Mouse (Mus musculus) hematopoietic stem cell, adult 5-6 weeks (primary cell): Measurements from ENCODE around the gene H6pd. TPM values are rescaled to one million over a fixed set of nuclear protein-coding genes. Genes with fewer than 3 reads are reported as not detected.
"Not testable (repeated sequence)": the region's sequence is repeated elsewhere in the genome, so short reads cannot be mapped to it uniquely, and the experiment has no call there.

Experiments
- ATAC-seq, 2 experiments: fragments of 125-278 bp in 1 of 2; replicated peaks in 1 of 2; 2 replicates each; pipeline ENCODE4 v1.8.0; 2016 to 2017; ENCODE audit warnings: inconsistent platforms in 2 of 2, mild to moderate bottlenecking in 2 of 2, moderate number of reproducible peaks in 2 of 2, low read depth in 1 of 2, moderate TSS enrichment in 1 of 2; ENCODE audit not compliant: low FRiP score in 2 of 2, poor library complexity in 2 of 2, severe bottlenecking in 2 of 2, insufficient read depth in 1 of 2, low TSS enrichment in 1 of 2
- total RNA-seq: library from RNA; stranded (forward); fragments of 172-1452, 232-1000 nt; gene quantifications from 2 replicates; pipeline ENCODE4 v1.2.3, GENCODE M21; 2017

H6pd gene
- total RNA-seq = 22.7 and 26.6 TPM in 2 replicates

- peak; percentile 82 to 85 for ATAC-seq
Observed at GRCm38 (mm10) chr4:150008853-150009586, at the start of gene H6pd. TSS of gene H6pd (minus strand) at chr4:150009023.

DNA sequence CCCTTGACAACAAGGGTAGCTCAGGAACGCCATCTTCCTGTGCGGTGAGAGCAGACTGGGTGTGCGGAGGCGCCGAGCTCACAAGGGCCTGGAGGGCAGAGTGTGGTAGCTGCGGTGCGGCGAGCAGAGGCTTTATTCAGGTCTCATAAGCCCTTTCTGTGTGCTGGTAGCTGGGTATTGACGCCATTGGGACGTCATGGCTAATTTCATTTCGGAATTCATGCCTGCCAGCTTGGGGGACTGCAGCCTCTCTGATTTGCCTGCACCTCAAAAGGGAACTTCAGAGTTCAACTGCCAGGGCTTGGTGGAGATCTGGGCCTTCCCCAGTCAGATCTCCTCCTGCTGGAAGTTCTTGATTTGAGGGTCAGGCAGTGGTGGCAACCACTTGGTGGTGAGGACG lies 48.9 kb upstream of the H6pd start:
- no peak for ATAC-seq

DNA sequence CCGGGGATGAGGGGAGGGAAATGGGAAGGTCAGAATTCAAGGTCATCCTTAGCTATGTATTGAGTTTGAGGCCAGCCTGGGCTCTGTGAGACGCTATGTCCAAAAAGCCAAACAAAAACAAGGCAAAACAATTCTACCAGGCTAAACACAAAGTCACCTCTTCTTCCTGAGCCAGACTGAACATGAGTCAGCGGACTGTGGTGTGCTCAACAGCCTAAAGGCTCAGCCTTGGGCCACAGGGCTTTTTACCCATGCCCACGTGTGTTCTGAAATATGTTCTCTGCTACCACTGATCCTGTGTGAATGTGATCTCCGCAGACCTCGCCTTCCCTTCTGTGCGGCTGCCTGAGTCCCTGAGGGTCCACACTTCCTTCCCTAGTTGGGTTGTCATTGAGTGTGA lies 47.3 kb upstream of the H6pd start:
- no peak for ATAC-seq

- no peak for ATAC-seq
Observed at GRCm38 (mm10) chr4:150052380-150052779, 43.6 kb upstream of the H6pd start.

DNA sequence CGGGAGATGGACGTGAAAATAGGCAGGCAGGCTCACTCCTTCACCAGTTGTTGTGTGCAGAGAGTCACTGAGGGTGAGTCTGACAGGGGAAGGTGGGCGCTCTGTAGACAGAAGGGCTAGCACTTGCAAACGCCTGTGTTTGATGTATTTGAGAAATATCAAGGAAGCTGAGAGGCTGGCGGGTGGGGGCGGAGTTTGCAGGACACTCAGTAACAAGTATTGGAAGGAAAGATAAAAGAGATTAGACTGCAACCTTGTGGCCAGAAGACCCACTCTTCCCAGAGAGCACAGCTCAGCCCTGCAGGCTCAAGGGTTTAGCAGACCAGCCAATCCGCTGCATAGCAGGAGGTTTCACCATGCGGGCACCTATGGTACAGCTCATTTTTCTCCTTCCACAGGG lies 42.7 kb upstream of the H6pd start:
- no peak for ATAC-seq

GRCm38 (mm10) chr4:150049564-150050226 lies 40.9 kb upstream of the H6pd start:
- no peak for ATAC-seq

DNA sequence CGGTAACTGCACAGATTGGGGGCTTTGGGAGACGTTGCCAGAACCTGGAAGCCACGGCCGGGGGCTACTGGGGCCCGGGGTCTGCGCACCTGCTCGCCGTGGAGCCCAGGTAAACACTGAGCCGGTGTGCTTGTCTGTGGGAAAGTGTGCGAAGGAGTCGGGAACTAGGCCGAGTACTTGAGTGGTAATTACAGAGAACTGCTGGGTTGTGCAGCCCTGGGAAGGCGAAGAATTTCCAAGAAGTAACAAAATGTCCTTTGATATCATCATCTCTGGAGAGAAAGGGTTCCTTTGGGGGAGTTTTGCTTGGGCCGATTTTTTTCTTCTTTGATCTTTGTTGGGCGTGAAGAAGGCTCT lies 40.3 kb upstream of the H6pd start:
- ATAC-seq = no peak

DNA sequence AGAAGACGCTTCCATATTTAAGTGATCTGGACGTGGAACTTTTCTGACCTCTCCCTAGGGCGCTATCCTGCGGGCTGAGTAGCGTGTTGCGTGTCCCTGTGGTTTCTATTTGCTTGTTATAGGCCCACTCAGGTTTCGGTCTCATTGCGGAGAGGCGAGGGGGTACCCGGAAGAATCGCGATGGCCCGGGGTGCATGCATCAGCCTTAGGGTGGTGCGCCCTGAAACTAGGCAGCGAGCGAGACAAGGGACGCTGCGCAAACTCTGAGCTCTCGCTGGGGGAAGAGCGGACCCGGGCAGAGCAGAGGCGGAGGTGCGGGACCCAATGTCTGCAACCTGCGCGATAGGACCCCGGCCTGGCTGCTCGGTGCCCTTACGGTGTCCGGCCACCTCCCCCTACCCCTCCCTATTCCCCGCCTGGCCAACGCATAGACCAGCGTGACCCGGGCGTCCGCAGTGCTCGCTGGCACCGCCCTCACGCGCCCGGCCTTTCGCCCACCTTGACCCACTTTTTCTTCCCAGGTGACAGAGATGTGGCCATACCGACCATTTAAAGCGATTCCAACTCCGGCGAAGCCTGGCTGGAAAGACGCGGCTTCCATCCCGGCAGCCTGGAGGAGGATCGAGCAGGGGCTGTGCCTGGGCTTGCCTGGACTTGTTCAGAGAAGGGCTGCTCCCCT lies 39.8 kb upstream of the H6pd start:
- ATAC-seq = peak; percentile 8 to 37; a peak in 2 of 4 replicates

DNA sequence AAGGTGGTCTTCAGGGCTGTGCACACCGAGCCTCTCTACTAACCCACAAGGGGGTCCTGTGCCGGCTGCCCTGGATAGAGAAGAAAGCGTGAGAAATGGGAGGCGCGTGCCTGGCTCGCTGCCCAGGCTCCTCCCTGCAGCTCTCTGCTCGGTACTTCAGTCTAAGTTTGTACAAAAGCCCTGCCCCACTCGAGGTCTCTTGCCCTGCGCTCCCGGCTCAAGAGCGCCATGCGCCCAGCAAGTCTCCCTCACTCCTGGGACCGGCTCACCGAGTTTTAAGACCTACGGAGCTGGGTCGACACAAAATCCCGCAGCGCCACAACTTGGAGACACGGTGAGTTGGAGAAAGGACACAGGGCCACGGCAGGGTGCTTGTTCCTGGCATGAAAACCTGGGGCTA lies 39.2 kb upstream of the H6pd start:
- peak; percentile 34 to 64; a peak in 3 of 4 replicates for ATAC-seq

GRCm38 (mm10) chr4:150043591-150043990 lies 34.8 kb upstream of the H6pd start:
- ATAC-seq = no peak

DNA sequence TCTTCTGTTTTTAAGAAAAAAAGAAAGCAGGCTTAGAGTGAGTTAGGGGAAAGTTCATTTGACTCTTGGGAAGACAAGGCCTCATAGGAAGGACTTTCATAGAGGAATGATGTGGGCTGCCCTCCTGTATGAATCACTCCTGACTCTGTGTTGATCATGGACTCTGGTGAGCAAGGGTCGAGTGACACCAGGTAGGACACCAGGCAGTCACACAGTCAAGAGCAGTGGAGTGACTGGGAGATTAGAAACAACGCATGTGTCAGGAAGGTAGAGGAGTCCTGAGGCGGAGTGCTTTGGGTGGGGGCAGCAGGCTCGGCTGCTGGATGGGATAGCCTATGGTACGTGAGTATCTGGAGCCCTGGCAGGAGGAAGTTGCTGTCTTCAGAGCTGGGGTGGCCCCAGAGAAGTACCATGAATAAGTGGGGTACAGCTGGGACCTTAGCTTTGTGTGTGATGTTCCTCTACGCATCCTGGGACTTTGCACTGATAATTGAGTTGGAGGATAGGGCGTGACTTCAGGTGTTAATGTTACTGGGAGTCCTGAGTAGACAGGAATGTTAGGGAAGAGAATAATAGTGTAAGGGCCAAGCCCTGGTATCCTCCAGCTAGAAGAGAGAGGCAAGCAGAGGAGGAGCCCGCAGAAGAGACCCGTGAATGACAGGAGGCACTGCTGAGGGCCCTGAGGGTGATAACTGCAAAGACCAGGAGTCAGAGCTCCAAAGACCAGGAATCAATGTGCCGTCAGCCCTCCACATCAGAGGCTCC lies 32.7 kb upstream of the H6pd start:
- ATAC-seq = no peak

- ATAC-seq = not testable (repeated sequence)
Observed at GRCm38 (mm10) chr4:150040856-150041255, 32.0 kb upstream of the H6pd start.

- no peak for ATAC-seq
Observed at GRCm38 (mm10) chr4:150040003-150040581, 31.3 kb upstream of the H6pd start.

DNA sequence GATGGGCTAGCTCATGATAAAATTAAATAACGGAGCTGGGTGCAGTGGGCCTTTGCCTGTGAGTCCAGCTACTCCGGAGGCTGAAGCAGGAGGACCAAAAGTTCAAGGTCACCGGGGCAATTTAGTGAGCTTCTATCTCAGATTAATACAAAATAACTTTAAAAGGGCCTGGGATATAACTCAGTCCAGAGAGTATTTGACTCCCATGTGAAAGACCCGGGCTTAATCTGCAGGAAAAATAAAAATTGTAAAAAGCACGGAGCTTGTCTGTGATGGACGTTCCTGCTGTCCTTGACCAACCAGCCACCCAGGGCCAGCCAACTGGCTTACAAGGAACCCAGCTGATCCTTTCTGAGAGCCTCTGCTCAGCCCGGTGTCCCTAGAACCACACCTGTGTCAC lies 29.7 kb upstream of the H6pd start:
- no peak for ATAC-seq

DNA sequence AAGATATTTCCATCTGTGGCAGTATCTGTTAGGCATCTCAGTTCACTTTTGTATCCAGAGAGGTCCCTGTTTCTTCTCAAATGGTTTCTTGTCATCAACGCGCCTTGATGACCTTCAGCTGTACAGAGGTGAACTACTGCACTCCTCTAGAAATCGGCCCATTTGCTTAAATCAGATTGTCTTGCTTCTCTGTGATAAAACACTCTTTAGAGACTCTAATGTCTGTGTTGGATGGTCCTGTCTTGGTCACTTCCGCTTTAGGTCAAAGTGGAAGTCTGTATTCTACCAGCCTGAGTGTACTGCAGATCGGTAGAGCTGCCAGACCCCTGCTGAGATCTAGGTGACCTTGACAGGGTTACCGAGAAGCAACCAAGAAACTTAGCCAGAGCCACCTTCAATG lies 27.3 kb upstream of the H6pd start:
- no peak for ATAC-seq

DNA sequence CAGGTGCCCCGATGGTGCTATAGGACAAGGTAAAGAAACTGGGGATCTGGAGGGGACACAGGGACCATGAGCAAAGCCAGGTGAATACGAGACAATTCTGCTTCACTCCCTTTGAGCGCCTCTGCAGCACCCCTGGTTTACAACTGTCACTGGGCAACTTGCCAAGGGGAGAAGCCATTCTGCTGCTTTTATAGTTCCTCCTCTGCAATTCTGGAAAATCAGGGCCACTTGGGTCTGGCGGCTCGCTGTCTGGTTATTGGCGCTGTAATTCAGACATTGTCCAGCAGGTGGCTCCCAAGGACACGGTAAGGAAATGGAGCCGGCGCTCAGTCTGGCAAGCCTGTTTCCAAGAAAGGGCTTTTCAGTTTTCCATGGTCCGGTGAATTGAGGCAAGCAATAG lies 26.5 kb upstream of the H6pd start:
- peak; percentile 53 to 69; a peak in 2 of 4 replicates for ATAC-seq

DNA sequence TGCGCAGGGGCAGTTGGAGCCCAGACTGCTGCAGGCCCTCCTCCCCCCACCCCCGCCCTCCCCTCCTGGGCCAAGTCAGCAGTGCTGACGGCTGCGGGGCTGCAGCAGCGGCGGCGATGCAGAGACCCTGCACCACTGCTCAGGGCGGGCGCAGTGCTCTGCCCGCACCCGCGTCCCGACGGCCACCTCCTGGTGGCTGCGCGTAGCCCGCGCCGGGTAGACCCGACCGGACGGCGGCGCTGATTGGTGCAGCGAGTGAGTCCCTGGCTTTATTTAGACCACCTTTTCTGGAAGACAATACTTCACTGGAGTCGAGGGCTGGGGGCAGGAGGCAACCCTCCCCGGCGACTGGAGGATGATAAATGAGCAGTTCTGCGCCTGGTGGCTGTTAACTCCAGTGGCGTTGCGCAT lies 24.4 kb upstream of the H6pd start:
- no peak for ATAC-seq
